ENCODE assay signal across 8 mouse cellular contexts in the genomic region with DNA sequence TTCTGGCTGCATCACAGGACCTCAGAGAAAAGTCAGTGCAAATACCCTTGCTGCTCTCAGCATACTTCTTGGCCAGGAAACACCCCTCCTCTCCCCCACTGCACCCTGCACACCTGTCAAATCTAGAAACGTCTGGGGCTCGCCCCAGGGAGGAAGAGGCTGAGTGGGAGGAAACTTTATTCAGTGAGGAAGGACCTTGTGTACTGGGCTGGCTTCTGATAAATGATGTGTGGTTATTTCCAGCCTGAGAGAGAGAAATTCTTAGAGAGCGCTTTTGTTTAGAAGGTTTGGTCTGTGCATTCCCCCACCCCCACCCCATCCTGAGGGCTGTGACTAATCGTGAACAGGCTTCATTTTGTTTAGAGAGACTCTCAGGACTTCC.
DNase-seq lines count a peak whose midpoint lies in the region; ATAC-seq and TF ChIP-seq lines count a peak whose summit lies in the region.

No protein-coding gene starts in this region.

- no peak overlapping the region for H3K4me3 ChIP-seq in heart, embryonic 15.5 days
- no peak overlapping the region for H3K4me3 ChIP-seq in heart, adult 2 months
- H3K4me3 ChIP-seq in ES-E14 (ENCODE audit: insufficient read depth in 1 of 2, low read depth in 1 of 2, low read length in 2 of 2, poor library complexity in 1 of 2, severe bottlenecking in 1 of 2) = no peak overlapping the region
- H3K4me3 ChIP-seq in hindbrain, embryonic 13.5 days = no peak overlapping the region
- H3K4me3 ChIP-seq in small intestine, adult 2 months (ENCODE audit: low read depth, low read length) = no peak overlapping the region

- peaks cover 36% of the 10 kb centered on the region for H3K4me1 ChIP-seq in heart, embryonic 15.5 days (replicated peaks)
- H3K4me1 ChIP-seq in heart, adult 2 months (ENCODE audit: control insufficient read depth, insufficient read depth, low read length) = no peaks in the 10 kb centered on the region; the same call in 1 of the 2 replicates
- H3K4me1 ChIP-seq in ES-E14 (ENCODE audit: control insufficient read depth in 2 of 2, insufficient read depth in 2 of 2, low read length in 2 of 2, poor library complexity in 1 of 2) = peaks cover 6 to 30% of the 10 kb centered on the region in 2 experiments
- H3K4me1 ChIP-seq in hindbrain, embryonic 13.5 days (replicated peaks) = peaks cover 64% of the 10 kb centered on the region
- peaks cover 45% of the 10 kb centered on the region for H3K4me1 ChIP-seq in small intestine, adult 2 months (ENCODE audit: control insufficient read depth, insufficient read depth, insufficient read length, low read length)

- H3K79me2 ChIP-seq in heart, adult 2 months (replicated peaks; ENCODE audit: control insufficient read depth, insufficient read depth, low read length) = no peaks in the 10 kb centered on the region

- no peak for TF ChIP-seq POLR2A in heart, adult 2 months (IDR thresholded peaks at IDR 0.05; ENCODE audit: insufficient read depth, low read depth, low read length)
- no peak for TF ChIP-seq POLR2A in small intestine, adult 2 months (IDR thresholded peaks at IDR 0.05; ENCODE audit: low read depth, low read length)

- no peaks in the 10 kb centered on the region for H3K27me3 ChIP-seq in heart, embryonic 15.5 days
- no peaks in the 10 kb centered on the region for H3K27me3 ChIP-seq in heart, adult 2 months (ENCODE audit: control insufficient read depth, insufficient read depth, low read length)
- no peaks in the 10 kb centered on the region for H3K27me3 ChIP-seq in hindbrain, embryonic 13.5 days
- no peaks in the 10 kb centered on the region for H3K27me3 ChIP-seq in small intestine, adult 2 months (ENCODE audit: control insufficient read depth, insufficient read depth, low read length)

- H3K4me2 ChIP-seq in heart, embryonic 15.5 days = 0 out of 2 replicates have a peak overlapping the region, but pooled peaks have one; percentile 1
- no peak overlapping the region for H3K4me2 ChIP-seq in hindbrain, embryonic 13.5 days

- H3K27ac ChIP-seq in heart, embryonic 15.5 days = peak overlapping the region; percentile 22
- H3K27ac ChIP-seq in heart, adult 2 months = no peak overlapping the region
- H3K27ac ChIP-seq in ES-E14 (ENCODE audit: insufficient read depth, low read depth, low read length, poor library complexity, severe bottlenecking) = peak overlapping the region; percentile 75
- peak overlapping the region; percentile 72 for H3K27ac ChIP-seq in hindbrain, embryonic 13.5 days
- H3K27ac ChIP-seq in small intestine, adult 2 months (ENCODE audit: insufficient read depth, low read depth, low read length) = peak overlapping the region; percentile 45

- ATAC-seq in heart, embryonic 15.5 days (replicated peaks; ENCODE audit: insufficient number of reproducible peaks, insufficient read depth, low FRiP score, low read depth) = peak; percentile 16; the same call in 1 of the 2 replicates
- ATAC-seq in hindbrain, embryonic 13.5 days (ENCODE audit: low FRiP score) = no peak
- no peak for ATAC-seq in frontal cortex, adult (ENCODE audit: low TSS enrichment)

- H3K36me3 ChIP-seq in heart, embryonic 15.5 days = no peaks in the 10 kb centered on the region
- no peaks in the 10 kb centered on the region for H3K36me3 ChIP-seq in heart, adult 2 months (ENCODE audit: control insufficient read depth, insufficient read depth, low read length)
- no peaks in the 10 kb centered on the region; the same call in 1 of the 2 replicates for H3K36me3 ChIP-seq in ES-E14 (ENCODE audit: control insufficient read depth, insufficient read depth, low read length, poor library complexity, severe bottlenecking)
- H3K36me3 ChIP-seq in hindbrain, embryonic 13.5 days = no peaks in the 10 kb centered on the region
- no peaks in the 10 kb centered on the region for H3K36me3 ChIP-seq in small intestine, adult 2 months (ENCODE audit: control insufficient read depth, insufficient read depth, low read length)

- in situ Hi-C loops in ES-E14 (cut with MboI; ENCODE audit: low sequenced_read_pairs in 2 of 2, unreplicated experiment in 2 of 2) = loop anchor here (10.0 to 25.0 kb wide), 2 partner anchors 101 to 168 kb away; no protein-coding TSS in a partner anchor

- no peak for TF ChIP-seq EP300 in heart, adult 2 months (IDR thresholded peaks at IDR 0.05; ENCODE audit: insufficient read depth, low read depth, low read length)

- 10% methylated on average over 4 of the region's 4 CpGs for whole genome bisulfite sequencing in heart, embryonic 15.5 days
- WGBS in heart, adult 2 months = 24% methylated on average over 4 of the region's 4 CpGs
- WGBS in hindbrain, embryonic 13.5 days = 16% methylated on average over 4 of the region's 4 CpGs
- 4% methylated on average over 4 of the region's 4 CpGs for WGBS in small intestine, adult 2 months

- no peak for DNase-seq in heart, adult 2 months
- DNase-seq in ES-E14 (ENCODE audit: low read depth, low spot score) = no peak
- DNase-seq in right cerebral cortex, postnatal 4 days = no peak
- DNase-seq in gastrocnemius, postnatal 4 days (ENCODE audit: low spot score in 2 of 2) = no peak

- intact Hi-C loops in heart, adult 2 months (cut with DNase I) = no loop called here

- no peaks in the 10 kb centered on the region for H3K9me3 ChIP-seq in heart, embryonic 15.5 days (replicated peaks)
- H3K9me3 ChIP-seq in ES-E14 (ENCODE audit: control insufficient read depth, insufficient read depth, low read depth, low read length) = no peaks in the 10 kb centered on the region
- no peaks in the 10 kb centered on the region for H3K9me3 ChIP-seq in hindbrain, embryonic 13.5 days

- no peak for TF ChIP-seq CTCF in heart, adult 2 months (IDR thresholded peaks at IDR 0.05)
- no peak for TF ChIP-seq CTCF in small intestine, adult 2 months (IDR thresholded peaks at IDR 0.05; ENCODE audit: extremely low read depth, insufficient read length, insufficient replicate concordance, low read depth, low read length)

- no peak overlapping the region for H3K9ac ChIP-seq in heart, embryonic 15.5 days
- no peak overlapping the region for H3K9ac ChIP-seq in heart, adult 2 months (ENCODE audit: low read depth, low read length)
- no peak overlapping the region for H3K9ac ChIP-seq in ES-E14 (ENCODE audit: insufficient read depth, low read depth, low read length, poor library complexity, severe bottlenecking)
- no peak overlapping the region for H3K9ac ChIP-seq in hindbrain, embryonic 13.5 days

TF ChIP-seq in ES-E14, 5 proteins besides CTCF, POLR2A, EP300 and RAD21:
- TF ChIP-seq CHD2 (IDR thresholded peaks at IDR 0.05; ENCODE audit: low read depth, low read length) (no peak), HCFC1 (IDR thresholded peaks at IDR 0.05; ENCODE audit: borderline replicate concordance, insufficient read depth, low read length) (no peak), ZNF384 (IDR thresholded peaks at IDR 0.05; ENCODE audit: low read depth, low read length) (no peak), MAFK (IDR thresholded peaks at IDR 0.05; ENCODE audit: insufficient read depth, low read depth, low read length) (no peak), ZC3H11A (IDR thresholded peaks at IDR 0.05; ENCODE audit: borderline replicate concordance, low read depth, low read length) (no peak)
